Mouse (Mus musculus): ENCODE measurements around the gene Nptxr. TPM values are rescaled to one million over a fixed set of nuclear protein-coding genes. Genes with fewer than 3 reads are reported as not detected.

The Nptxr gene
- polyA plus RNA-seq, 1 experiment from 2014 or later, result 2.5 TPM

- Histone ChIP-seq H3K9ac (ENCODE audit: low read length) (no peak overlapping the region), H3K4me1 (ENCODE audit: control insufficient read depth, insufficient read depth, low read length) (no peaks in the 10 kb centered on the region), H3K36me3 (ENCODE audit: control insufficient read depth, insufficient read depth, low read length) (no peaks in the 10 kb centered on the region), H3K4me3 (replicated peaks; ENCODE audit: low read length) (no peak overlapping the region), H3K4me2 (ENCODE audit: low read depth, low read length) (no peak overlapping the region), H3K27ac (ENCODE audit: low read length) (no peak overlapping the region), H3K27me3 (ENCODE audit: control insufficient read depth, insufficient read depth, low read length) (no peaks in the 10 kb centered on the region), H3K9me3 (replicated peaks; ENCODE audit: control insufficient read depth, low read length) (no peaks in the 10 kb centered on the region)
- ATAC-seq (ENCODE audit: insufficient read depth, low FRiP score), result no peak
- 55% methylated on average over 4 of the region's 4 CpGs for WGBS
These were observed 50.7 kb downstream of the Nptxr start for GRCm38 (mm10) chr15:79753873-79754272.

GRCm38 (mm10) chr15:79753420-79753752 is 51.2 kb downstream of the Nptxr start:
- no peaks in the 10 kb centered on the region for H3K4me1 ChIP-seq (ENCODE audit: control insufficient read depth, insufficient read depth, low read length)
- ATAC-seq (ENCODE audit: insufficient read depth, low FRiP score), result no peak
- H3K4me2 ChIP-seq (ENCODE audit: low read depth, low read length), result no peak overlapping the region
- H3K9me3 ChIP-seq (replicated peaks; ENCODE audit: control insufficient read depth, low read length), result no peaks in the 10 kb centered on the region
- no peak overlapping the region for H3K4me3 ChIP-seq (replicated peaks; ENCODE audit: low read length)
- no peaks in the 10 kb centered on the region for H3K36me3 ChIP-seq (ENCODE audit: control insufficient read depth, insufficient read depth, low read length)
- H3K9ac ChIP-seq (ENCODE audit: low read length), result no peak overlapping the region
- H3K27ac ChIP-seq (ENCODE audit: low read length), result no peak overlapping the region
- WGBS, result 80% methylated on average over 3 of the region's 3 CpGs
- no peaks in the 10 kb centered on the region for H3K27me3 ChIP-seq (ENCODE audit: control insufficient read depth, insufficient read depth, low read length)

DNA sequence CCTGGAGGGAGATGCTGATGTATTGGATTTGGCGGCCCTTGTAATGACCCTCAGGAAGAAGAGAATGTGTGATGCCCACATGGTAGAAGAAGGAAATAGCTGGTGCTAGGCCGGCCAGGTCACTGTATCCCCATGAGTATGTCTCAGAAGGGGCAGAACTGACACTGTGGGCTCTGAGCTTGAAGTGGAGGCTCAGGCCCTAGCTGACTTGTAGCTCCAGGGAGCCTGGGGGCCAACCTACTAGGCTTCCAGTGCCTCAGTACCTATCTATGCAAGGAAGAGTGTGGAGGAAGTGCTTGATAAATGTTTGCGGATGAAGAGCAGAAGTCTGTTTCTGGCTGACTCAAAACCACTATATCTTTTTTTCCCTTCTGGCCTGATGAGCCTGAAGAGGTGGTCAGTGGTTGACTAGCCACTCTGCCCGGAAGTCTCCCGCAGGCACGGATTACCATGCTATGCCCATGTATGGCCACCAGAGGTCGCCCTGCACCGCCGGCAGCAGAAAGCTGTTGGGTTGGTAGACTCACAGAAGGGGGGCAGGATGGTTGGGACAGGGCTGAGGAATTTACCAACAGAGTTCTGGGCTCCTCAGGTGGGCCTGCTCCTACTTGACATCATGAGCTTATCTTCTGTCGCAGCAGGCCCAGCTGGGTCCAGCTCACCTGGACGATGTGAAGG is 51.7 kb downstream of the Nptxr start:
- Histone ChIP-seq H3K4me2 (ENCODE audit: low read depth, low read length) (no peak overlapping the region), H3K27ac (ENCODE audit: low read length) (no peak overlapping the region), H3K27me3 (ENCODE audit: control insufficient read depth, insufficient read depth, low read length) (no peaks in the 10 kb centered on the region), H3K4me3 (replicated peaks; ENCODE audit: low read length) (no peak overlapping the region), H3K9ac (ENCODE audit: low read length) (no peak overlapping the region), H3K4me1 (ENCODE audit: control insufficient read depth, insufficient read depth, low read length) (no peaks in the 10 kb centered on the region), H3K36me3 (ENCODE audit: control insufficient read depth, insufficient read depth, low read length) (no peaks in the 10 kb centered on the region), H3K9me3 (replicated peaks; ENCODE audit: control insufficient read depth, low read length) (no peaks in the 10 kb centered on the region)
- ATAC-seq (ENCODE audit: insufficient read depth, low FRiP score), result no peak
- WGBS, result 22% methylated on average over 11 of the region's 11 CpGs

- Histone ChIP-seq H3K27ac (ENCODE audit: low read length) (no peak overlapping the region), H3K4me2 (ENCODE audit: low read depth, low read length) (no peak overlapping the region), H3K36me3 (ENCODE audit: control insufficient read depth, insufficient read depth, low read length) (no peaks in the 10 kb centered on the region), H3K27me3 (ENCODE audit: control insufficient read depth, insufficient read depth, low read length) (no peaks in the 10 kb centered on the region), H3K9ac (ENCODE audit: low read length) (no peak overlapping the region), H3K4me1 (ENCODE audit: control insufficient read depth, insufficient read depth, low read length) (no peaks in the 10 kb centered on the region), H3K4me3 (replicated peaks; ENCODE audit: low read length) (no peak overlapping the region), H3K9me3 (replicated peaks; ENCODE audit: control insufficient read depth, low read length) (no peaks in the 10 kb centered on the region)
- WGBS, result 82% methylated on average over 17 of the region's 17 CpGs
- ATAC-seq (ENCODE audit: insufficient read depth, low FRiP score), result no peak
These were observed 52.8 kb downstream of the Nptxr start for GRCm38 (mm10) chr15:79751772-79752171.

GRCm38 (mm10) chr15:79750266-79750665 is 54.3 kb downstream of the Nptxr start:
- no peaks in the 10 kb centered on the region for H3K36me3 ChIP-seq (ENCODE audit: control insufficient read depth, insufficient read depth, low read length)
- no peak for ATAC-seq (ENCODE audit: insufficient read depth, low FRiP score)
- no peak overlapping the region for H3K27ac ChIP-seq (ENCODE audit: low read length)
- H3K9ac ChIP-seq (ENCODE audit: low read length), result no peak overlapping the region
- H3K27me3 ChIP-seq (ENCODE audit: control insufficient read depth, insufficient read depth, low read length), result no peaks in the 10 kb centered on the region
- no peaks in the 10 kb centered on the region for H3K4me1 ChIP-seq (ENCODE audit: control insufficient read depth, insufficient read depth, low read length)
- H3K9me3 ChIP-seq (replicated peaks; ENCODE audit: control insufficient read depth, low read length), result no peaks in the 10 kb centered on the region
- H3K4me3 ChIP-seq (replicated peaks; ENCODE audit: low read length), result no peak overlapping the region
- no peak overlapping the region for H3K4me2 ChIP-seq (ENCODE audit: low read depth, low read length)
- 86% methylated on average over 8 of the region's 8 CpGs for WGBS

DNA sequence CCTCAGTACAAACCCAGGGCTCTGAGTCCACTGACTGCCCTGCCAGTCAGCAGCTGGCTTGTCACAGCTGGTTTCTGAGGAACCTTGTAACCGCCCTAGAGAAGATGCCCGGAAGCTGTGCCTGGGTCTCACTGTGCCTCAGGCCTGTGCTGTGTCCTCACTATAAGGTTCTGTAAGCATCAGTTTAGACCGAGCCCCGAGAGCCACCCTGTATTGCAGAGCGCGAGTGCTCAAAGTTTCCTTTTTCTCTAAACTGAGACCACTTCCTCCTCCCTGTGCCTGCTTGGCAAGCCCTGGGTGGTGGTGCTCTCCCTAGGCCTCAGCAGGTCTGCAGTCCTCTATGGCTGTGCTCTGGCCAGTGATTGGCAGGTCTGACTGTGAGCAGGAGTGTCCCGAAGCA is 55.4 kb downstream of the Nptxr start:
- H3K4me2 ChIP-seq (ENCODE audit: low read depth, low read length), result no peak overlapping the region
- H3K9me3 ChIP-seq (replicated peaks; ENCODE audit: control insufficient read depth, low read length), result no peaks in the 10 kb centered on the region
- 85% methylated on average over 7 of the region's 7 CpGs for WGBS

GRCm38 (mm10) chr15:79747998-79748397 is 56.6 kb downstream of the Nptxr start:
- no peak for ATAC-seq (ENCODE audit: insufficient read depth, low FRiP score)
- 57% methylated on average over 11 of the region's 11 CpGs for WGBS

More for the DNA sequence above, 55.4 kb downstream of the Nptxr start:
- no peak for ATAC-seq (ENCODE audit: insufficient read depth, low FRiP score)
- no peaks in the 10 kb centered on the region for H3K36me3 ChIP-seq (ENCODE audit: control insufficient read depth, insufficient read depth, low read length)
- H3K27ac ChIP-seq (ENCODE audit: low read length), result no peak overlapping the region
- no peak overlapping the region for H3K4me3 ChIP-seq (replicated peaks; ENCODE audit: low read length)
- no peaks in the 10 kb centered on the region for H3K4me1 ChIP-seq (ENCODE audit: control insufficient read depth, insufficient read depth, low read length)
- H3K27me3 ChIP-seq (ENCODE audit: control insufficient read depth, insufficient read depth, low read length), result no peaks in the 10 kb centered on the region
- H3K9ac ChIP-seq (ENCODE audit: low read length), result no peak overlapping the region

GRCm38 (mm10) chr15:79745883-79746282 is 58.7 kb downstream of the Nptxr start:
- H3K9me3 ChIP-seq (replicated peaks; ENCODE audit: control insufficient read depth, low read length), result no peaks in the 10 kb centered on the region
- WGBS, result 83% methylated on average over 5 of the region's 5 CpGs

More at GRCm38 (mm10) chr15:79747998-79748397, 56.6 kb downstream of the Nptxr start:
- no peak overlapping the region for H3K27ac ChIP-seq (ENCODE audit: low read length)
- no peaks in the 10 kb centered on the region for H3K27me3 ChIP-seq (ENCODE audit: control insufficient read depth, insufficient read depth, low read length)
- H3K4me2 ChIP-seq (ENCODE audit: low read depth, low read length), result no peak overlapping the region
- H3K36me3 ChIP-seq (ENCODE audit: control insufficient read depth, insufficient read depth, low read length), result no peaks in the 10 kb centered on the region
- H3K4me1 ChIP-seq (ENCODE audit: control insufficient read depth, insufficient read depth, low read length), result no peaks in the 10 kb centered on the region
- no peak overlapping the region for H3K4me3 ChIP-seq (replicated peaks; ENCODE audit: low read length)
- no peaks in the 10 kb centered on the region for H3K9me3 ChIP-seq (replicated peaks; ENCODE audit: control insufficient read depth, low read length)
- H3K9ac ChIP-seq (ENCODE audit: low read length), result no peak overlapping the region

GRCm38 (mm10) chr15:79745312-79745711 is 59.3 kb downstream of the Nptxr start:
- 78% methylated on average over 10 of the region's 10 CpGs for WGBS
- Histone ChIP-seq H3K4me3 (replicated peaks; ENCODE audit: low read length) (no peak overlapping the region), H3K4me1 (ENCODE audit: control insufficient read depth, insufficient read depth, low read length) (peaks cover 10% of the 10 kb centered on the region), H3K36me3 (ENCODE audit: control insufficient read depth, insufficient read depth, low read length) (no peaks in the 10 kb centered on the region), H3K9ac (ENCODE audit: low read length) (no peak overlapping the region), H3K27me3 (ENCODE audit: control insufficient read depth, insufficient read depth, low read length) (no peaks in the 10 kb centered on the region), H3K27ac (ENCODE audit: low read length) (no peak overlapping the region), H3K9me3 (replicated peaks; ENCODE audit: control insufficient read depth, low read length) (no peaks in the 10 kb centered on the region), H3K4me2 (ENCODE audit: low read depth, low read length) (no peak overlapping the region)
- ATAC-seq (ENCODE audit: insufficient read depth, low FRiP score), result no peak

More at GRCm38 (mm10) chr15:79745883-79746282, 58.7 kb downstream of the Nptxr start:
- Histone ChIP-seq H3K4me3 (replicated peaks; ENCODE audit: low read length) (no peak overlapping the region), H3K27ac (ENCODE audit: low read length) (no peak overlapping the region), H3K4me1 (ENCODE audit: control insufficient read depth, insufficient read depth, low read length) (peaks cover 7% of the 10 kb centered on the region), H3K4me2 (ENCODE audit: low read depth, low read length) (no peak overlapping the region), H3K36me3 (ENCODE audit: control insufficient read depth, insufficient read depth, low read length) (no peaks in the 10 kb centered on the region), H3K27me3 (ENCODE audit: control insufficient read depth, insufficient read depth, low read length) (no peaks in the 10 kb centered on the region), H3K9ac (ENCODE audit: low read length) (no peak overlapping the region)
- no peak for ATAC-seq (ENCODE audit: insufficient read depth, low FRiP score)

Data from stomach, embryonic 16.5 days (tissue).